ENCODE assay signal across 13 mouse cellular contexts in genomic region chr11:27105920-27106319, GRCm38 (mm10).
A peak's percentile ranks its signal among the peaks of the same experiment; 100 is the strongest.
DNase-seq lines count a peak whose midpoint lies in the region; ATAC-seq lines count a peak whose summit lies in the region.
"Had no signal": no experiment of that assay in that cellular context is flagged by ENCODE, and none has a peak within 500 bp of the region (broad histone marks: within the 10 kb centered on the region; RNA-seq: fewer than 3 reads in every experiment).

No protein-coding gene starts in this region.

- no peak for ATAC-seq in hindbrain, embryonic 14.5 days (ENCODE audit: low FRiP score)
- ATAC-seq in intestine, embryonic 16.5 days = no peak

- H3K9ac ChIP-seq in hindbrain, embryonic 14.5 days = no peak overlapping the region
- no peak overlapping the region for H3K9ac ChIP-seq in intestine, embryonic 16.5 days (ENCODE audit: low read depth, low read length)
- H3K9ac ChIP-seq: heart, embryonic 13.5 days had no signal

- DNase-seq in hindbrain, embryonic 14.5 days (ENCODE audit: low spot score) = peak; percentile 46
- DNase-seq in hindbrain, embryonic 10.5 days (ENCODE audit: low spot score) = no peak
- peak; percentile 1 for DNase-seq in 3T3-L1 (ENCODE audit: low read depth, low spot score)
- DNase-seq in MN1 (ENCODE audit: low spot score) = peak; percentile 26
- DNase-seq in layer of hippocampus, adult 8-10 months (ENCODE audit: low spot score in 2 of 2) = peak; percentile 5 to 7
- DNase-seq in ovary, adult 18-20 months (ENCODE audit: low spot score) = no peak
- DNase-seq: cerebellum, adult 9-11 months; kidney, adult 18-20 months; kidney, postnatal 25 days; liver; lung, adult 2 months had no signal

- 62% methylated on average over 5 of the region's 5 CpGs for WGBS in hindbrain, embryonic 14.5 days
- WGBS in hindbrain, embryonic 10.5 days = 84% methylated on average over 5 of the region's 5 CpGs
- 33% methylated on average over 5 of the region's 5 CpGs for WGBS in intestine, embryonic 16.5 days

- H3K4me1 ChIP-seq in hindbrain, embryonic 14.5 days (replicated peaks; ENCODE audit: control insufficient read depth, insufficient read depth, low read length) = no peaks in the 10 kb centered on the region
- H3K4me1 ChIP-seq in hindbrain, embryonic 10.5 days (replicated peaks) = no peaks in the 10 kb centered on the region
- H3K4me1 ChIP-seq in intestine, embryonic 16.5 days (ENCODE audit: control insufficient read depth, insufficient read depth, low read length) = no peaks in the 10 kb centered on the region
- H3K4me1 ChIP-seq: heart, embryonic 13.5 days had no signal

- no peaks in the 10 kb centered on the region for H3K27me3 ChIP-seq in hindbrain, embryonic 14.5 days (ENCODE audit: control insufficient read depth, insufficient read depth, low read length)
- H3K27me3 ChIP-seq in hindbrain, embryonic 10.5 days (ENCODE audit: insufficient read depth, poor library complexity, severe bottlenecking) = no peaks in the 10 kb centered on the region
- H3K27me3 ChIP-seq in intestine, embryonic 16.5 days (replicated peaks; ENCODE audit: control insufficient read depth, insufficient read depth, low read length) = no peaks in the 10 kb centered on the region
- H3K27me3 ChIP-seq: heart, embryonic 13.5 days had no signal

- no peak overlapping the region for H3K4me2 ChIP-seq in hindbrain, embryonic 14.5 days (replicated peaks)
- no peak overlapping the region for H3K4me2 ChIP-seq in intestine, embryonic 16.5 days (ENCODE audit: low read depth, low read length)
- H3K4me2 ChIP-seq: heart, embryonic 13.5 days had no signal

- no peak overlapping the region for H3K4me3 ChIP-seq in hindbrain, embryonic 14.5 days (replicated peaks; ENCODE audit: low read length)
- H3K4me3 ChIP-seq in hindbrain, embryonic 10.5 days = no peak overlapping the region
- H3K4me3 ChIP-seq in intestine, embryonic 16.5 days (ENCODE audit: low read length) = no peak overlapping the region
- H3K4me3 ChIP-seq: heart, embryonic 13.5 days had no signal

- no peak overlapping the region for H3K27ac ChIP-seq in hindbrain, embryonic 14.5 days
- H3K27ac ChIP-seq in hindbrain, embryonic 10.5 days = no peak overlapping the region
- H3K27ac ChIP-seq in intestine, embryonic 16.5 days (ENCODE audit: low read length) = no peak overlapping the region
- H3K27ac ChIP-seq: heart, embryonic 13.5 days had no signal

- no peaks in the 10 kb centered on the region for H3K9me3 ChIP-seq in hindbrain, embryonic 14.5 days (ENCODE audit: control insufficient read depth, low read length)
- no peaks in the 10 kb centered on the region for H3K9me3 ChIP-seq in hindbrain, embryonic 10.5 days
- H3K9me3 ChIP-seq in intestine, embryonic 16.5 days (ENCODE audit: control insufficient read depth, low read length) = no peaks in the 10 kb centered on the region
- H3K9me3 ChIP-seq: heart, embryonic 13.5 days had no signal

- no peaks in the 10 kb centered on the region for H3K36me3 ChIP-seq in hindbrain, embryonic 14.5 days (replicated peaks; ENCODE audit: control insufficient read depth, insufficient read depth)
- no peaks in the 10 kb centered on the region for H3K36me3 ChIP-seq in hindbrain, embryonic 10.5 days
- H3K36me3 ChIP-seq in intestine, embryonic 16.5 days (ENCODE audit: control insufficient read depth, insufficient read depth, low read length) = no peaks in the 10 kb centered on the region
- H3K36me3 ChIP-seq: heart, embryonic 13.5 days had no signal

Comparison
In these comparisons a context has a peak if more than half of its experiments do, and no peak if none do; other contexts are left out.
1. DNase-seq: peak in hindbrain, embryonic 14.5 days (single experiment), 3T3-L1 (single experiment), MN1 (single experiment) and layer of hippocampus, adult 8-10 months (2 of 2); none in hindbrain, embryonic 10.5 days (single experiment) and ovary, adult 18-20 months (single experiment).